Mouse (Mus musculus) olfactory bulb, adult 2 months (tissue): ENCODE measurements at regions not wholly inside any gene's neighbourhood (a gene's known extent, or its start where the extent isn't known, plus 50 kb on each side); places are given as distances from the start of the nearest gene placed in this dataset.

Source experiments
- H3K27ac ChIP-seq: fragments of 200-500 bp; 2 replicates; pipeline ENCODE4 v1.5.1; 2012; ENCODE audit warnings: low read depth, low read length; ENCODE audit not compliant: insufficient read depth
- H3K4me1 ChIP-seq: fragments of 200-500 bp; 2 replicates; pipeline ENCODE4 v1.6.1; 2012; ENCODE audit warnings: low read length; ENCODE audit not compliant: control insufficient read depth, insufficient read depth
- H3K4me3 ChIP-seq: fragments of 200-500 bp; 2 replicates; pipeline ENCODE4 v1.5.1; 2012; ENCODE audit warnings: mild to moderate bottlenecking, low read depth, low read length, moderate library complexity; ENCODE audit not compliant: insufficient read depth
- CTCF ChIP-seq: fragments of 200-500 bp; IDR thresholded peaks from 2 replicates; pipeline ENCODE4 v1.5.1; 2012; ENCODE audit warnings: low read depth, mild to moderate bottlenecking, low read length, moderate library complexity; ENCODE audit not compliant: insufficient read depth
- POLR2A ChIP-seq: fragments of 200-500 bp; IDR thresholded peaks from 2 replicates; pipeline ENCODE4 v1.6.1; 2012; ENCODE audit warnings: mild to moderate bottlenecking, low read depth, low read length, moderate library complexity; ENCODE audit not compliant: insufficient read depth
- WGBS: fragments of 180-500 bp; shearing (Covaris S2); methylation state at CpG from one replicate; pipeline ENCODE4 v1.1.7; 2018; 5-methylcytosine and 5-hydroxymethylcytosine counted together

- Histone ChIP-seq H3K4me3 (no peak overlapping the region), H3K27ac (no peak overlapping the region), H3K4me1 (no peaks in the 10 kb centered on the region)
- 94% methylated on average over 2 of the region's 2 CpGs for WGBS
- TF ChIP-seq POLR2A, result no peak
- TF ChIP-seq CTCF, result no peak
Measured at GRCm38 (mm10) chrX:11131253-11131652, 167.8 kb upstream of the H2al1a start.

- 55% methylated on average over 8 of the region's 8 CpGs for WGBS
- no peak overlapping the region for H3K27ac ChIP-seq
- no peaks in the 10 kb centered on the region for H3K4me1 ChIP-seq
- no peak overlapping the region for H3K4me3 ChIP-seq
- TF ChIP-seq POLR2A (no peak), CTCF (no peak)
Measured at GRCm38 (mm10) chrX:11139971-11140421, 159.1 kb upstream of the H2al1a start.

- TF ChIP-seq CTCF, result no peak
- TF ChIP-seq POLR2A, result no peak
- 92% methylated on average over 1 of the region's 1 CpGs for WGBS
- Histone ChIP-seq H3K4me3 (no peak overlapping the region), H3K27ac (no peak overlapping the region), H3K4me1 (no peaks in the 10 kb centered on the region)
Measured at GRCm38 (mm10) chrX:11141294-11141693, 157.8 kb upstream of the H2al1a start.

GRCm38 (mm10) chrX:11158416-11158815 is 140.6 kb upstream of the H2al1a start:
- Histone ChIP-seq H3K4me1 (no peaks in the 10 kb centered on the region), H3K4me3 (no peak overlapping the region), H3K27ac (no peak overlapping the region)
- TF ChIP-seq POLR2A (no peak), CTCF (no peak)
- WGBS, result 53% methylated on average over 2 of the region's 2 CpGs

- no peak overlapping the region for H3K27ac ChIP-seq
- H3K4me1 ChIP-seq, result no peaks in the 10 kb centered on the region
- no peak for TF ChIP-seq POLR2A
- TF ChIP-seq CTCF, result no peak
- no peak overlapping the region for H3K4me3 ChIP-seq
- WGBS, result 68% methylated on average over 3 of the region's 3 CpGs
Measured at GRCm38 (mm10) chrX:11170416-11170815, 128.6 kb upstream of the H2al1a start.

GRCm38 (mm10) chrX:11180194-11180816 is 118.8 kb upstream of the H2al1a start:
- no peak overlapping the region for H3K27ac ChIP-seq
- WGBS, result 73% methylated on average over 7 of the region's 7 CpGs
- no peak overlapping the region for H3K4me3 ChIP-seq
- H3K4me1 ChIP-seq, result no peaks in the 10 kb centered on the region
- TF ChIP-seq CTCF (no peak), POLR2A (no peak)

- H3K4me3 ChIP-seq, result no peak overlapping the region
- no peak overlapping the region for H3K27ac ChIP-seq
- 55% methylated on average over 12 of the region's 12 CpGs for WGBS
- no peak for TF ChIP-seq CTCF
- TF ChIP-seq POLR2A, result no peak
- H3K4me1 ChIP-seq, result no peaks in the 10 kb centered on the region
Measured at GRCm38 (mm10) chrX:11181855-11182254, 117.2 kb upstream of the H2al1a start.

GRCm38 (mm10) chrX:11190851-11191250 is 108.2 kb upstream of the H2al1a start:
- WGBS, result 94% methylated on average over 6 of the region's 6 CpGs
- no peak overlapping the region for H3K4me3 ChIP-seq
- H3K27ac ChIP-seq, result no peak overlapping the region
- H3K4me1 ChIP-seq, result no peaks in the 10 kb centered on the region
- TF ChIP-seq CTCF (no peak), POLR2A (no peak)

GRCm38 (mm10) chrX:11204135-11204534 is 94.9 kb upstream of the H2al1a start:
- 90% methylated on average over 2 of the region's 2 CpGs for WGBS
- no peaks in the 10 kb centered on the region for H3K4me1 ChIP-seq
- H3K27ac ChIP-seq, result no peak overlapping the region

GRCm38 (mm10) chrX:11209895-11210294 is 89.2 kb upstream of the H2al1a start:
- H3K4me3 ChIP-seq, result no peak overlapping the region
- 95% methylated on average over 5 of the region's 5 CpGs for WGBS
- no peak for TF ChIP-seq POLR2A
- TF ChIP-seq CTCF, result no peak
- no peak overlapping the region for H3K27ac ChIP-seq
- no peaks in the 10 kb centered on the region for H3K4me1 ChIP-seq

More at GRCm38 (mm10) chrX:11204135-11204534, 94.9 kb upstream of the H2al1a start:
- TF ChIP-seq CTCF (no peak), POLR2A (no peak)
- no peak overlapping the region for H3K4me3 ChIP-seq
